Mouse (Mus musculus): ENCODE results near the gene Gpr162. TPM values are rescaled to one million over a fixed set of nuclear protein-coding genes. Genes with fewer than 3 reads are reported as not detected.
"Not testable (repeated sequence)": the region's sequence is repeated elsewhere in the genome, so short reads cannot be mapped to it uniquely, and the experiment has no call there.

The Gpr162 gene
- polyA plus RNA-seq, 1 experiment from 2014 or later: 14.2 TPM

- 86% methylated on average over 10 of the region's 11 CpGs for WGBS
Observed at GRCm38 (mm10) chr6:124810566-124811402, 53.0 kb downstream of the Gpr162 start.

DNA sequence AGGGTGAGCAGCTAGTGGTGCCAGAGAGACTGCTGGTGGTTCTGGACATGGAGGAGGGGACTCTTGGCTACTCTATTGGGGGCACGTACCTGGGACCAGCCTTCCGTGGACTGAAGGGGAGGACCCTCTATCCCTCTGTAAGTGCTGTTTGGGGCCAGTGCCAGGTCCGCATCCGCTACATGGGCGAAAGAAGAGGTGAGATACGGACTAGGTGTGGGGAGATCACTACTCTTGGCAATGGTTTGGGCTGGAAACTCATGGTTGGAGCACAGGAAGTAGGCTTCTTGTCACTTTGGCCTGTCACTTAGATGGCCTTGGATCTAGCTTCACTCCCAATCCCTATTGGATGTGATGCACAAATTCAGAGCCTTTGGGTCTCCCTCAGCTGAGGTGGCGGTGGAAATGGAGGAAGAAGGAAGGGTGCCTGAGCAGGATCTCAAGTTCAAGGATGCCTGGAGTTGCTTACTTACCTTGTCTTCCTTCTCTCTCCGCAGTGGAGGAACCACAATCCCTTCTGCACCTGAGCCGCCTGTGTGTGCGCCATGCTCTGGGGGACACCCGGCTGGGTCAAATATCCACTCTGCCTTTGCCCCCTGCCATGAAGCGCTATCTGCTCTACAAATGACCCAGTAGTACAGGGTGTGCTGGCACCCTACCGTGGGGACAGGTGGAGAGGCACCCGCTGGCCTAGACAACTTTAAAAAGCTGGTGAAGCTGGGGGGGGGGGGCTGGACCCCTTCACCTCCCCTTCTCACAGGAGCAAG, 53.8 kb downstream of the Gpr162 start:
- peaks cover 9% of the 10 kb centered on the region for H3K36me3 ChIP-seq (ENCODE audit: control insufficient read depth, insufficient read depth, low read length)
- peak overlapping the region; percentile 66 for H3K4me2 ChIP-seq (ENCODE audit: low read depth, low read length)
- H3K9ac ChIP-seq (replicated peaks; ENCODE audit: low read depth, low read length): peak overlapping the region; percentile 59
- 47% methylated on average over 14 of the region's 14 CpGs for WGBS
- peak overlapping the region; percentile 40 for H3K4me3 ChIP-seq (ENCODE audit: low read depth, low read length)
- H3K4me1 ChIP-seq (ENCODE audit: control insufficient read depth, insufficient read depth, low read length): peaks cover 32% of the 10 kb centered on the region
- peak overlapping the region; percentile 64; the same call in 1 of the 2 replicates for H3K27ac ChIP-seq (ENCODE audit: low read depth, low read length)
- ATAC-seq (ENCODE audit: low read depth): no peak
- H3K9me3 ChIP-seq (ENCODE audit: control insufficient read depth, low read length): no peaks in the 10 kb centered on the region
- H3K27me3 ChIP-seq (ENCODE audit: control insufficient read depth, insufficient read depth, low read length): no peaks in the 10 kb centered on the region

More at GRCm38 (mm10) chr6:124810566-124811402, 53.0 kb downstream of the Gpr162 start:
- not testable (repeated sequence) for H3K27ac ChIP-seq (ENCODE audit: low read depth, low read length); H3K36me3 ChIP-seq (ENCODE audit: control insufficient read depth, insufficient read depth, low read length); H3K4me2 ChIP-seq (ENCODE audit: low read depth, low read length); H3K9me3 ChIP-seq (ENCODE audit: control insufficient read depth, low read length); H3K4me3 ChIP-seq (ENCODE audit: low read depth, low read length); H3K9ac ChIP-seq (replicated peaks; ENCODE audit: low read depth, low read length); H3K27me3 ChIP-seq (ENCODE audit: control insufficient read depth, insufficient read depth, low read length); ATAC-seq (ENCODE audit: low read depth)
- H3K4me1 ChIP-seq (ENCODE audit: control insufficient read depth, insufficient read depth, low read length): peaks cover 30% of the 10 kb centered on the region

DNA sequence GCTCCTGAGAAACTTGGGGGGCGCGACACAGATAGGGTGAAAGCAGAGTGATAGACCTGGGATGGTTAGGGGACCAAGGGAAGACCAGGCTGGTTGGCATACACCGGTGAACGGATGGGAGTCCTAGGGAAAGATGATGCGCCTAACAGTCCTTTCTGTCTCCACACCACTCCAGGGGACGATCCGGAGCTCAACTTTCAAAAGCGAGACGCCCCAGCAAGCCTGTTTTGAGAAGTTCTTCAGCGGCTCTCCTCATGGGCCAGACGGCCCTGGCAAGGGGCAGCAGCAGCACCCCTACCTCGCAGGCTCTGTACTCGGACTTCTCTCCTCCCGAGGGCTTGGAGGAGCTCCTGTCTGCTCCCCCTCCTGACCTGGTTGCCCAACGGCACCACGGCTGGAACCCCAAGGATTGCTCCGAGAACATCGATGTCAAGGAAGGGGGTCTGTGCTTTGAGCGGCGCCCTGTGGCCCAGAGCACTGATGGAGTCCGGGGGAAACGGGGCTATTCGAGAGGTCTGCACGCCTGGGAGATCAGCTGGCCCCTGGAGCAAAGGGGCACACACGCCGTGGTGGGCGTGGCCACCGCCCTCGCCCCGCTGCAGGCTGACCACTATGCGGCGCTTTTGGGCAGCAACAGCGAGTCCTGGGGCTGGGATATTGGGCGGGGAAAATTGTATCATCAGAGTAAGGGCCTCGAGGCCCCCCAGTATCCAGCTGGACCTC, 54.6 kb downstream of the Gpr162 start:
- ATAC-seq (ENCODE audit: low read depth): peak; percentile 4; the same call in 1 of the 2 replicates
- H3K4me2 ChIP-seq (ENCODE audit: low read depth, low read length): peak overlapping the region; percentile 66
- H3K27ac ChIP-seq (ENCODE audit: low read depth, low read length): peak overlapping the region; percentile 64; the same call in 1 of the 2 replicates
- WGBS: under 1% methylated on average over 35 of the region's 35 CpGs
- H3K36me3 ChIP-seq (ENCODE audit: control insufficient read depth, insufficient read depth, low read length): peaks cover 9% of the 10 kb centered on the region
- no peaks in the 10 kb centered on the region for H3K27me3 ChIP-seq (ENCODE audit: control insufficient read depth, insufficient read depth, low read length)
- H3K9ac ChIP-seq (replicated peaks; ENCODE audit: low read depth, low read length): peak overlapping the region; percentile 59
- peak overlapping the region; percentile 40 for H3K4me3 ChIP-seq (ENCODE audit: low read depth, low read length)
- H3K9me3 ChIP-seq (ENCODE audit: control insufficient read depth, low read length): no peaks in the 10 kb centered on the region
- peaks cover 27% of the 10 kb centered on the region for H3K4me1 ChIP-seq (ENCODE audit: control insufficient read depth, insufficient read depth, low read length)

Other genes starting within 250 kb of the Gpr162 start
- gene C1s2, start 227.9 kb downstream of the Gpr162 start, polyA plus RNA-seq (2014; fragmentation: Nextera tagmentation; extraction: Ambion mirVana): 0.16 TPM in 1 of 2 replicates, not detected in the other
- 40.0 and 44.7 TPM in 2 replicates for gene Lpcat3, start 201.0 kb downstream of the Gpr162 start, polyA plus RNA-seq (2014; fragmentation: Nextera tagmentation; extraction: Ambion mirVana)
- gene Emg1, start 151.8 kb downstream of the Gpr162 start, polyA plus RNA-seq (2014; fragmentation: Nextera tagmentation; extraction: Ambion mirVana): 94.2 and 99.8 TPM in 2 replicates
- gene Phb2, start 151.6 kb downstream of the Gpr162 start, polyA plus RNA-seq (2014; fragmentation: Nextera tagmentation; extraction: Ambion mirVana): 242 and 258 TPM in 2 replicates
- 2.6 and 4.4 TPM in 2 replicates for gene Ptpn6, start 125.3 kb downstream of the Gpr162 start, polyA plus RNA-seq (2014; fragmentation: Nextera tagmentation; extraction: Ambion mirVana)
- gene Grcc10, start 122.6 kb downstream of the Gpr162 start, polyA plus RNA-seq (2014; fragmentation: Nextera tagmentation; extraction: Ambion mirVana): 634 and 689 TPM in 2 replicates
- gene Gm45234, start 108.0 kb downstream of the Gpr162 start, polyA plus RNA-seq (2014; fragmentation: Nextera tagmentation; extraction: Ambion mirVana): not detected in 2 replicates
- 21.5 and 27.5 TPM in 2 replicates for gene Atn1, start 107.5 kb downstream of the Gpr162 start, polyA plus RNA-seq (2014; fragmentation: Nextera tagmentation; extraction: Ambion mirVana)
- 154 and 205 TPM in 2 replicates for gene Eno2, start 94.3 kb downstream of the Gpr162 start, polyA plus RNA-seq (2014; fragmentation: Nextera tagmentation; extraction: Ambion mirVana)
- 0.67 and 0.92 TPM in 2 replicates for gene Lrrc23, start 84.3 kb downstream of the Gpr162 start, polyA plus RNA-seq (2014; fragmentation: Nextera tagmentation; extraction: Ambion mirVana)
- 3.9 and 4.4 TPM in 2 replicates for gene Spsb2, start 55.3 kb downstream of the Gpr162 start, polyA plus RNA-seq (2014; fragmentation: Nextera tagmentation; extraction: Ambion mirVana)
- 393 and 412 TPM in 2 replicates for gene Tpi1, start 49.7 kb downstream of the Gpr162 start, polyA plus RNA-seq (2014; fragmentation: Nextera tagmentation; extraction: Ambion mirVana)
- 162 and 171 TPM in 2 replicates for gene Usp5, start 34.5 kb downstream of the Gpr162 start, polyA plus RNA-seq (2014; fragmentation: Nextera tagmentation; extraction: Ambion mirVana)
- gene Cdca3, start 34.4 kb downstream of the Gpr162 start, polyA plus RNA-seq (2014; fragmentation: Nextera tagmentation; extraction: Ambion mirVana): 16.8 and 16.9 TPM in 2 replicates
- 0.44 and 0.54 TPM in 2 replicates for gene Gnb3, start 23.7 kb downstream of the Gpr162 start, polyA plus RNA-seq (2014; fragmentation: Nextera tagmentation; extraction: Ambion mirVana)
- 19.1 and 23.7 TPM in 2 replicates for gene P3h3, start 6.2 kb downstream of the Gpr162 start, polyA plus RNA-seq (2014; fragmentation: Nextera tagmentation; extraction: Ambion mirVana)
- 0.12 TPM in 1 of 2 replicates, not detected in the other for gene Cd4, start 24.2 kb upstream of the Gpr162 start, polyA plus RNA-seq (2014; fragmentation: Nextera tagmentation; extraction: Ambion mirVana)
- gene Lag3, start 47.7 kb upstream of the Gpr162 start, polyA plus RNA-seq (2014; fragmentation: Nextera tagmentation; extraction: Ambion mirVana): 2.6 and 3.4 TPM in 2 replicates
- 664 and 670 TPM in 2 replicates for gene Ptms, start 56.1 kb upstream of the Gpr162 start, polyA plus RNA-seq (2014; fragmentation: Nextera tagmentation; extraction: Ambion mirVana)
- 560 and 584 TPM in 2 replicates for gene Mlf2, start 67.4 kb upstream of the Gpr162 start, polyA plus RNA-seq (2014; fragmentation: Nextera tagmentation; extraction: Ambion mirVana)
- gene Cops7a, start 101.6 kb upstream of the Gpr162 start, polyA plus RNA-seq (2014; fragmentation: Nextera tagmentation; extraction: Ambion mirVana): 89.5 and 93.8 TPM in 2 replicates
- gene Pianp, start 132.7 kb upstream of the Gpr162 start, polyA plus RNA-seq (2014; fragmentation: Nextera tagmentation; extraction: Ambion mirVana): 41.3 and 62.3 TPM in 2 replicates
- 12.3 and 16.5 TPM in 2 replicates for gene Zfp384, start 145.2 kb upstream of the Gpr162 start, polyA plus RNA-seq (2014; fragmentation: Nextera tagmentation; extraction: Ambion mirVana)
- 105 and 116 TPM in 2 replicates for gene Ing4, start 175.8 kb upstream of the Gpr162 start, polyA plus RNA-seq (2014; fragmentation: Nextera tagmentation; extraction: Ambion mirVana)
- 16.8 and 19.8 TPM in 2 replicates for gene Acrbp, start 185.7 kb upstream of the Gpr162 start, polyA plus RNA-seq (2014; fragmentation: Nextera tagmentation; extraction: Ambion mirVana)
- gene Lpar5, start 203.9 kb upstream of the Gpr162 start, polyA plus RNA-seq (2014; fragmentation: Nextera tagmentation; extraction: Ambion mirVana): 0.70 and 0.91 TPM in 2 replicates
- 72.1 and 82.2 TPM in 2 replicates for gene Chd4, start 232.0 kb upstream of the Gpr162 start, polyA plus RNA-seq (2014; fragmentation: Nextera tagmentation; extraction: Ambion mirVana)